ENCODE assay signal across 8 mouse cellular contexts in the genomic region with DNA sequence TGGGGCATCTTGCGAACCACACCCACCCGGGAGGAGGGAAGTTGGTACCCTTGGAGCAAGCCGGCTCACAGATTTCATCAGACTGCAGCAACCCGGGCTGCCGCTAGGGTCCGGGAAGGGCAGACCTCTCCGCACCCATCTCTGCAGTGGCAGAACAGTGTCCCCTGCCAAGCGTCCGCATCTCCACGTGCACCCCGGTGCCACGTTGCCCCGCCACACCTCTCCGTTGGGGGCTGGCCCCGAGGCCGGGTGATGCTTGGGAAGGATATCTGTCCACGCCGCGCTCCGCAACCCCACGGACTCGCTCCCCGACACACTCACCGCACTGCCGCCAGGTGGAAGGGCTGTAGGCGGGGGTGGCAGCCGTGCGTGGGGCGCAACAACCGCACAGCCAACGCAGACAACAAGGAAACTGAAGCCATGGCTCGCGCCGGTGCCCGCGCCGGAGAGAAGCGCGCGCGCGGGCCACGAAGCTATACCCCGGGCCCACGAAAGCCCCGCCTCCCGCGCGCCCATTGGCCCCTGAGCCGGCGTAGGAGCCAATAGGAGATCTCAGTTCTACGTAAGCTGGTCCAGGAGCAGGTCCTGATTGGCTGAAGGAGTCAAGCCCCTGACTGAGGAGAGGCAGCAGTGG. TPM values are rescaled to one million over a fixed set of nuclear protein-coding genes. Genes with fewer than 3 reads are reported as not detected.
DNase-seq lines count a peak whose midpoint lies in the region; ATAC-seq and TF ChIP-seq lines count a peak whose summit lies in the region.

No protein-coding gene starts in this region.

- H3K36me3 ChIP-seq in intestine, postnatal 0 days (ENCODE audit: control insufficient read depth, insufficient read depth): no peaks in the 10 kb centered on the region
- peaks cover 12% of the 10 kb centered on the region for H3K36me3 ChIP-seq in midbrain, embryonic 10.5 days

- H3K9me3 ChIP-seq in intestine, postnatal 0 days (ENCODE audit: control insufficient read depth): no peaks in the 10 kb centered on the region
- H3K9me3 ChIP-seq in midbrain, embryonic 10.5 days (replicated peaks): no peaks in the 10 kb centered on the region

- H3K4me1 ChIP-seq in intestine, postnatal 0 days (replicated peaks; ENCODE audit: control insufficient read depth, insufficient read depth, low read length): 0 out of 2 replicates have a peak, but pooled peaks cover 2% of the 10 kb centered on the region
- peaks cover 25% of the 10 kb centered on the region for H3K4me1 ChIP-seq in midbrain, embryonic 10.5 days

- H3K27me3 ChIP-seq in intestine, postnatal 0 days (replicated peaks; ENCODE audit: control insufficient read depth, insufficient read depth, low read length): no peaks in the 10 kb centered on the region
- no peaks in the 10 kb centered on the region for H3K27me3 ChIP-seq in midbrain, embryonic 10.5 days (ENCODE audit: low read depth, poor library complexity, severe bottlenecking)

- H3K4me2 ChIP-seq in intestine, postnatal 0 days (replicated peaks; ENCODE audit: low read depth): peak overlapping the region; percentile 96

- H3K4me3 ChIP-seq in intestine, postnatal 0 days (ENCODE audit: low read depth, low read length): peak overlapping the region; percentile 79
- H3K4me3 ChIP-seq in midbrain, embryonic 10.5 days: peak overlapping the region; percentile 99

- intact Hi-C loops in left cerebral cortex, postnatal 36 days (cut with DNase I): no loop called here

- peak; percentile 84 for TF ChIP-seq CTCF in intestine, postnatal 0 days (IDR thresholded peaks at IDR 0.05; ENCODE audit: low read depth)

- peak; percentile 94 for DNase-seq in adrenal gland, postnatal 10 days
- peak; percentile 87 for DNase-seq in embryo, embryonic 9.5 days (ENCODE audit: extremely low spot score)
- DNase-seq in gastrocnemius, postnatal 4 days (ENCODE audit: low spot score in 2 of 2): peak; percentile 81 to 91
- DNase-seq in left cerebral cortex, postnatal 36 days (ENCODE audit: low spot score in 2 of 2): peak; percentile 89
- peak; percentile 90 for DNase-seq in midbrain, embryonic 10.5 days (ENCODE audit: low spot score)
- DNase-seq in right cerebral cortex, postnatal 36 days (ENCODE audit: low spot score in 2 of 2): peak; percentile 87 to 93
- DNase-seq in urinary bladder, postnatal 4 days (ENCODE audit: low spot score in 2 of 2): peak; percentile 86 to 90

- no peak overlapping the region for H3K27ac ChIP-seq in intestine, postnatal 0 days (ENCODE audit: low read depth, low read length)
- H3K27ac ChIP-seq in midbrain, embryonic 10.5 days (replicated peaks): peak overlapping the region; percentile 96

- H3K9ac ChIP-seq in intestine, postnatal 0 days (ENCODE audit: low read depth, low read length): peak overlapping the region; percentile 56

- peak; percentile 94 for ATAC-seq in intestine, postnatal 0 days

- under 1% methylated on average over 52 of the region's 52 CpGs for WGBS in intestine, postnatal 0 days
- WGBS in midbrain, embryonic 10.5 days: under 1% methylated on average over 52 of the region's 52 CpGs

RNA-seq across cellular contexts. Expression of a gene that starts 8.5 kb away (rescaled TPM):
- total RNA-seq in adrenal gland, postnatal 10 days (2021): 10 to 100 TPM; 16.6 to 24.3 TPM
- total RNA-seq in gastrocnemius, postnatal 4 days (2021): 10 to 100 TPM in 1 of 2 experiments, 1 to 10 TPM in 1; 7.5 to 10.6 TPM
- 17.6 and 18.4 TPM in 2 replicates for polyA plus RNA-seq in intestine, postnatal 0 days (2015; fragmentation: Nextera tagmentation; extraction: Ambion mirVana)
- 1 to 10 TPM; 4.6 to 6.2 TPM for total RNA-seq in left cerebral cortex, postnatal 36 days (2021)
- 53.2 and 64.0 TPM in 2 replicates for polyA plus RNA-seq in midbrain, embryonic 10.5 days (2016; fragmentation: Nextera tagmentation; extraction: Ambion mirVana)

RNA-seq across cellular contexts. Expression of a gene that starts 8.6 kb away (rescaled TPM):
- 10 to 100 TPM; 66.1 to 71.9 TPM for total RNA-seq in adrenal gland, postnatal 10 days (2021)
- 10 to 100 TPM; 36.6 to 42.8 TPM for total RNA-seq in gastrocnemius, postnatal 4 days (2021)
- 29.7 and 30.8 TPM in 2 replicates for polyA plus RNA-seq in intestine, postnatal 0 days (2015; fragmentation: Nextera tagmentation; extraction: Ambion mirVana)
- 10 to 100 TPM; 19.0 to 20.8 TPM for total RNA-seq in left cerebral cortex, postnatal 36 days (2021)
- 60.4 and 61.5 TPM in 2 replicates for polyA plus RNA-seq in midbrain, embryonic 10.5 days (2016; fragmentation: Nextera tagmentation; extraction: Ambion mirVana)

RNA-seq across cellular contexts. Expression of a gene that starts 31.7 kb away (rescaled TPM):
- total RNA-seq in adrenal gland, postnatal 10 days (2021): 100 to 1,000 TPM; 243 to 293 TPM
- total RNA-seq in gastrocnemius, postnatal 4 days (2021): 100 to 1,000 TPM; 118 to 137 TPM
- 167 and 184 TPM in 2 replicates for polyA plus RNA-seq in intestine, postnatal 0 days (2015; fragmentation: Nextera tagmentation; extraction: Ambion mirVana)
- 10 to 100 TPM; 46.8 to 50.5 TPM for total RNA-seq in left cerebral cortex, postnatal 36 days (2021)
- 152 and 156 TPM in 2 replicates for polyA plus RNA-seq in midbrain, embryonic 10.5 days (2016; fragmentation: Nextera tagmentation; extraction: Ambion mirVana)
